Mouse (Mus musculus) urinary bladder, postnatal 10 days (tissue): ENCODE results near the gene Gm10837.
"Not testable (repeated sequence)": the region's sequence is repeated elsewhere in the genome, so short reads cannot be mapped to it uniquely, and the experiment has no call there.

Source experiments
- DNase-seq: peaks from one replicate; pipeline ENCODE4 v3.0.0; 2022; ENCODE audit warnings: low spot score

Gene Gm10837

GRCm38 (mm10) chr14:122490441-122491328 is at the start of gene Gm10837:
Gene Gm10837 (plus strand): TSS chr14:122490586.
- DNase-seq: no peak

- no peak for DNase-seq
Measured at GRCm38 (mm10) chr14:122449601-122450495, 40.5 kb upstream of the Gm10837 start.

- no peak for DNase-seq
Measured at GRCm38 (mm10) chr14:122450496-122451382, 39.6 kb upstream of the Gm10837 start, which contains the start of gene Gm5089. Gene Gm5089 (minus strand): TSS chr14:122451115.

GRCm38 (mm10) chr14:122451551-122452145 is 38.7 kb upstream of the Gm10837 start:
- no peak for DNase-seq

- no peak for DNase-seq
Measured at GRCm38 (mm10) chr14:122452701-122453387, 37.5 kb upstream of the Gm10837 start.

GRCm38 (mm10) chr14:122453388-122453995 is 36.9 kb upstream of the Gm10837 start:
- no peak for DNase-seq

GRCm38 (mm10) chr14:122453996-122454738 is 36.2 kb upstream of the Gm10837 start:
- no peak for DNase-seq

- no peak for DNase-seq
Measured at GRCm38 (mm10) chr14:122454901-122455561, 35.4 kb upstream of the Gm10837 start.

- no peak for DNase-seq
Measured at GRCm38 (mm10) chr14:122455562-122455958, 34.8 kb upstream of the Gm10837 start.

GRCm38 (mm10) chr14:122459332-122459731 is 31.1 kb upstream of the Gm10837 start:
- not testable (repeated sequence) for DNase-seq

- no peak for DNase-seq
Measured at GRCm38 (mm10) chr14:122459776-122460175, 30.6 kb upstream of the Gm10837 start.

- DNase-seq: no peak
Measured at GRCm38 (mm10) chr14:122460226-122460625, 30.2 kb upstream of the Gm10837 start.

GRCm38 (mm10) chr14:122461500-122461899 is 28.9 kb upstream of the Gm10837 start:
- DNase-seq: no peak

GRCm38 (mm10) chr14:122461966-122462365 is 28.4 kb upstream of the Gm10837 start:
- no peak for DNase-seq

- DNase-seq: no peak
Measured at GRCm38 (mm10) chr14:122462689-122463079, 27.7 kb upstream of the Gm10837 start.

- DNase-seq: no peak
Measured at GRCm38 (mm10) chr14:122463080-122463691, 27.2 kb upstream of the Gm10837 start.

GRCm38 (mm10) chr14:122463734-122464341 is 26.5 kb upstream of the Gm10837 start:
- not testable (repeated sequence) for DNase-seq

GRCm38 (mm10) chr14:122464351-122464762 is 26.0 kb upstream of the Gm10837 start:
- no peak for DNase-seq
